Mouse (Mus musculus): ENCODE data around the gene Usp31.
A peak's percentile ranks its signal among the peaks of the same experiment; 100 is the strongest.

Usp31 gene

DNA sequence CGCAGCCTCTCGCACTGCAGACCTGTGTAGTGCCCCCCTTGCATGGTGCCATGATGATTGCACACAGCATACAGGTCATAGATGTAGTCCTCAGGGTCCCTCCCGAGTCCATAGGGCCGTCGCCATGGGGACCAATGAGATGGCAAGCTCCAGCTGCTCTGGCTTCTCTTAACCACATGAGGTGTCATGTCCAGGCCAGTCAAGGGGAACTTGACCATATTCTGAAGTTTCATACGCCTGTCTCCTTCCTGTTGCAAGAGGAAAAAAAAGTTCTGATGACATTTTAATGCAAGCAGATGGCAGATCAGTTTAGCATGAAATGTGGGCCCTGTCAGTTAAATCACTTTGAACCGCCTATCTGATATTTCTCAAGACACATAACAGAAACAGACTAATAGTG, 48.2 kb downstream of the Usp31 start:
- no peak for DNase-seq (ENCODE audit: low spot score)

DNA sequence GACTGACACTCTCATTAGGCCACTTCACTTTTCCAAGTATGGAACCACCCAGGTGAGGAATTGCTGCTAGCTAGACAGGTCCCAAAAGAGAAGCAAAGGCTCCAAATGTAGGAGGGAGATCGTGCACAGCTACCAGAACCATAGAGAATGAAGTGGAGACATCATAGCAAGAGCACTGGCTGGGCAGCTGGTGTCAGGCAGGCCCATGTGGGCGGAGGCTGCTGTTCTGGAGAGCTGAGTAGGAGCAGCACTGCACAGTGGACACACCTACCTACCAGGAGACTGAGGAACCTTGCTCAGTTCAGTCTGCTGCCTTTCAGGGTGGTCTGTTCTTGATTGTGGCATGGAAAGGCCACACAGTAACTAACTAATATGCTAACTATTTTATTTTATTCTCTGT, 52.4 kb downstream of the Usp31 start:
- DNase-seq (ENCODE audit: low spot score) = no peak

DNA sequence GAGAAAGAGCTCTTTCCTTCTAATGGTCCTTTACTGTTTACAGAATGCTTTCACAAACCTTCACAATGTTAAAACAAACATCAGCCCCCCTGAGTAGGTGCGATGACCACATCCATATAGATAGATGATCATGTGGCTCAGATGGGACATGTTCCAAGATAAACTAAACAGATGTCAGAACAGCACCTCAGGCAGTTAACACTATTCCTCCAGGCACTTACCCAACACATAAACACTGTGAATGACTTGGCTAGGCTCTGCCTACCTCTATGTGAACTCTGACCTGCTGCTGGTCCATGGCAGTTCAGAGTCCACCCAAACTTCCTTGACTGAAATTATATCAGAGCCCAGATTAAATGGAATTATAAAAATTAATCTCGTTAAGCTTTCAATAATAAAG, 54.4 kb downstream of the Usp31 start:
- no peak for DNase-seq (ENCODE audit: low spot score)

DNA sequence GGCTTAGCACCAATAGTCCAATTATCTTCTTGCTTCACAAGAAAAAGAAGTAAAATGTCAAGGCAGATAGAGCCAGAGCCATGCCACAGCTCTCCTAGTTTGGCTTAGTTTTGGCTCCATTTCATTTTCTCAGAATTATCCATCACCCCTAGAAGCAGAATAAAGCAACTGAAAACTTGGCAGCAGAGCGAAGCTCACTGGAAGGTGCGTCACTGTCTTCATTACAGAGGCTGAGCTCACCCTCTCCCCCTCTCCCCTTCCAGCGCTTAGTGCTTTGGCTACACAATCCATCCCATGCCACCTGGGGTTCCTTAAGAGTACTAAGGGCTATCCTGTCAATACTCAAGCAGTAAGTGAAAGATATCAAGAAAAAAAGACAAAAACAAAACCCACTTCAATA, 56.3 kb downstream of the Usp31 start:
- no peak for DNase-seq (ENCODE audit: low spot score)

DNA sequence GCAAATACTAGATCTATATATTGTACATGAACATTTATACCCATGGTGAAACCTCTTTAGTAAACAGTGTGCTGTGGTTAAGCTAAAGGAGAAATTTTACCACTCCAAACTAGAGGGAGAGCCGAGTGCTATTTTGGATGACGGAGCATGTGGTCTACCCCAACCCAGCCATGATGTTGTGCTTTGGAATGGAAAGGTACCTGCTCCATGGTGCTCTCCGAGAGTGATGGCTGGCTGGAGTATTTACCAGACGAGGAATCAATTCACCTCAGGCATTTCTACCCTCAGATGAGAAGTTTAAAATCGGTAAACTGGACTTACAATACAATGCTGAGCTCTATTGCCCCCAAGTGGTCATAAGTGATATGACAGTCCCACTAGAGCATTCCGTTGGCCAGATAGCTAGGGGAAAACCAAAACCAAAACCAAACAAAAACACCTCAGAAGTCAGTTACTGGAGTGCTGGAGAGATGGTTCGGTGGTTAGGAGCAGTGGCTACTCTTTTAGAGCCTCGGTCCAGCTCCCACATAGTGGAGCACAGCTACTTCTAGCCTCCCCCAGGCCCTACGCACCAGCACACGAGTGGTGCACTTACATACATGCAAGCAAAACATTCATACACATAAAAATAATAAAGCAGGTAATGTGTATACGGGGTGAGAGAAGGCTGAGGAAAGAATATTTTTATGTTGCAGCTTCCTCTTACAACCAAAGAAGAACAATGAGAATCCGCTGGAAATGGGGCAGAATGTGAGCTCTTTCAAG, 65.9 kb downstream of the Usp31 start:
- peak; percentile 78 for DNase-seq (ENCODE audit: low spot score)

DNA sequence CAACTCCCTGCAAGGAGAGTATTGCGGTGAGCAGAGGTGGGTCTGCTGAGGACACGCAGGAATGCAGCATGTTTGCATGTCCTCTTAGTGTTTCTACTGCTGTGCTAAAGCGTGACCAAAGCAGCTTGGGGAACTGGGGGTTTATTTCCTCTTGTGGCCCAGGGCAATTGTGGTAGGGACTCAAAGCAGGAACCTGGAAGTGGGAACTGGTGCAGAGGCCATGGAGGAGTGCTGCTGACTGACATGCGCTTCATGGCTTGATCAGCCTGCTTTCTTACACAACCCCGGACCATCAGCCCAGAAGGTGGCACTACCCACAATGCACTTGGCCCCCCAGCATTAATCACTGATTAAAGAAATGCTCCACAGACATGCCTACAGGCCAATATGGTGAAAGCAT, 70.3 kb downstream of the Usp31 start:
- no peak for DNase-seq (ENCODE audit: low spot score)

DNA sequence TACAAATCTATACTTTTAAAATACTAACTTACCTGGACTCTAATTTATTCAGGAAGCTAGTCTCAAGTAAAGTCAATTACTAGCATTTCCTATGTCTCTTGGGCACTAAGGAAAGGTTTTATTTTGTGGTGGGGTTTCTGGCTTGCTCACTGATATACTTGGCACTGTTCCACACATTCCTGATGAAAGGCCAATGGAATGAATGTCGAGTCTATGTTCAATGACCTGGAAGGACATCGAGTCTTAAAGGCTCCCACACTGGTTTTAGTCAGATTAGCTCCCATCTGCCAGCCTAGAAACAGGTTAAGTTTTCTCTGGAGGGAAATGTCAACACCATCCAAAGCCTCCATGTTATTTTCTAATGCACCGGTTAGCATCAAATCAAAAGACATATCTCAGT, 72.8 kb downstream of the Usp31 start:
- no peak for DNase-seq (ENCODE audit: low spot score)

DNA sequence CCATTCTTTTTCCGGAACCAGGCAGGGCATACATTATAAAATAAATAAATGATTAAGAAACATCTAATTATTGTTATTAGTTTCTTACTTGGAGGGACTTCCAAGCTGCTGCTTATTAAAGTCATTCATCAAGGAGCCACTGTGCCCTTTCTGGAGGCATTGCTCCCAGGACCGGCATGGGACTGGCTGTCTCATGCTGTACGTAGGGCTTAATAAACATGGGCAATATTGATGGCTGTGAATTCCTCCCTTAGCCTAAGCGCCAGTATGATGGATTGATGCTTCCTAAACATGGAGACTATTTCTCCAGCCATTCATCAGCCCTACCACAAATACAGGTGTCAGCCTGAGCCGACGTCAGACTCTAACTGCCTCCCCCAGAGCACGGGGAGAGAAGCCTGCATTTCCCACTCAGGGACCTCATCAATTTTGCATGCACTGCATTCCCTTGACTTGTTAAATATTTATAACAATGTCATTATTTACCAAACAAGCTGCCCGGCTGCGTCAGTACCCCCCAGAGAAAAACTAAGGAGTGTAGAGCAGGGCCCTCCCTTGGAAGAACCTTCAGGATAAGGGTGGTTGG, 84.1 kb downstream of the Usp31 start:
- no peak for DNase-seq (ENCODE audit: low spot score)

DNA sequence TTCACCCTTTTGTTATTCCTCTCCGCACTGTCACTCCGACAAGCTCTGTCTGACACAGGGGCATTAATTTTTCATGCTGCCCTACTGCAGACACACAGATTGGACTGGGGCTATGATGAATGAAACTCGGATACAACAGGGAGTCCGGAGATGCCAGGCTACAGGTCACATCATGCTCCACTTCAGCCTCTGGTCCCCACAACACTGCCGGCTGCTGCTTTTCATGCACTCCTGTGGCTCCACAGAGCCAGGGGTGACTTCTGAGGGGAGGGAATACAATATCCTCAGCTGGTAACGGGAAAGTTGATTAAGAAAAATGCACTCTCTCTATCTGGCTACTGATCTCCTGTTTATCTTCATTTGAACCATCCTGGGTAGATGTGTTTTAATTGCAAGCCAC, 84.6 kb downstream of the Usp31 start:
- no peak for DNase-seq (ENCODE audit: low spot score)

DNA sequence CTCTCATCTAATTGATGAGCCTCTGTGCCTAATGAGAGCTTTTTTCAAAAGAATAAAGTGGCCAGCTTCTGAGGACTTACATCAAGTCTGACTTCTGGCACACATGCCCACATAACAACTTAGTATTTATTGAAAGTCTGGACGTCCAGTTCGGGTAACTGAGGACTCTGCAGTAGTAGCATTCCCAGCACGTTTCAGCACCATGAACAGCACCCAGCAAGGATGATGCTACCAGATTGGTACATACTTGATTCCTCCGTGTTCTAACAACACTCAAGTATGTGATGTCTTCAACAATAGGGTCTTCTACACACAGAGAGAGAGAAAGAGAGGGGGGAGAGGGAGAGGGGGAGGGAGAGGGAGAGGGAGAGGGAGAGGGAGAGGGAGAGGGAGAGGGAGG, 105.4 kb downstream of the Usp31 start:
- no peak for DNase-seq (ENCODE audit: low spot score)

DNA sequence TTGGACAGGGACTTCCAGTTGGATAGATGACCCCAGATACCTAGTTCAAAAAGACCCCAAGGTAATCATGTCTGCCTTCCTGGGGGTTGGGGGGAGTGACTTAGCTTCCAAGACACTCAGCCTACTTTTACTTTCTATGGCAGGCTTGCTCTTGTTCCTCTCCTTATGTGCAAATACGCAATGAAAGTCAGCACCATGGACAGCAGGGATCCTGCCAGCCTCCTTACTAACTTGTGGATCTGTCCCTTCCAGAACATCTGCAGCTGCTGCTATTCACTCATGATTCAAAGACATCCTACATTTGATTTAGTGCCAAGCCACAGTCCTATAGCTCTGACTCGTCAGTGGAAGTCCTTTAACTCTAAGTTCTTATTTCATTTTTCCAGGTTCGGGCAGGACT, 110.7 kb downstream of the Usp31 start:
- no peak for DNase-seq (ENCODE audit: low spot score)

DNA sequence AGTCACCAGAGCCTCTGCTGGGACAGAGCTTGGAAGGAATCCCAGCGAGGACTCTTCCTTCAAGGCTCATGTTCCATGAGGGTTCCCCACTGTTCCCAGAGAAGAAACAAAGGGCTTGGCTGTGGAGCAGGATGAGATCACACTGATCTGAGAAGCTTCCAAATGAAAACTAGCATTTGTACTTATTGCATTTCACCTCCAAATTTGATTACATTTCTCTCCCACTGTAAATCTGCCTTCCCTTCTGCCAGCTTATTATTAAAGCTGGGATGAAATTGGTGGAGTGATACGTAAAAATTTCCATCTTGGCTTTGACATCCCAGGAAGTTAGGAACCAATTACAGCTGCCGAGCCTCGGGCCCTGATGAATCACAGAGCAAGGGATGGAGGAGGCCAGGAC, 111.6 kb downstream of the Usp31 start:
- DNase-seq (ENCODE audit: low spot score) = peak; percentile 37

DNA sequence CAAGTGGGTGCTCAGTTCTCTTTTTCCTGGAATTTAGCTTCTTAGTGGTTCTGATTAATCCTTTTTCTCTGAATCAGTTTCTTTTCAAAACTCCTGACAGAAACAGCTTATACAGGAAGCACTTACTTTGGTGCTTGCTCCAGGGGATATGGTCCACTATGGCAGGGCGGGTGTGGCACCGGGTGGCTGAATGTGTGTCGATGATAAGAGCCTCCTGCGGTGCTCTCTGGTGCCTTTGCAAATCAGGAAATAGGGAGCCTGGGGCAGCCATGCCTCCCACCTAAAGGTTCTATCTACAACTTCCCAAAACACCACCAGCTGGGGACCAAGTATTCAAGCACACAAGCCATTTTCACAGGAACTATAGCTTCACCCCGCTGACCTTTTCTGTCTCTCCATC, 112.0 kb downstream of the Usp31 start:
- no peak for DNase-seq (ENCODE audit: low spot score)

DNA sequence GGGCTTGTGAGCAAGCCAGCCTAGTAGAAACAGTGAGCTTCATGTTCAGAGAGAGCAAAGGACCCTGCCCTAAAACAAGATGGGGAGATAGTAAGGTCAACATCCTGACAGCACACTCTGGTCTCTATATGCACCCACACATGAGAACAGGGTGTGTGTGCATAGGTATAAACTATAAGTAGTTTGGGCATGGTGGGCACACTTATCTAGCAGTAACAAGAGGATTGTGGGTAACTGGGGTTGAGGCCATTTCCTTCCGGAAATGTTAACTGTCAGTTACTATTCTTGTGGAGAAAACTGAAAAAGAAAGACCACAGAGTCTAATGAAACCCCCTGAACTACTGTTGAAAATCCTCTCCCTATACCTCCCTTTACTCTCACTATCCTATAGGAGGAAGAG, 112.4 kb downstream of the Usp31 start:
- DNase-seq (ENCODE audit: low spot score) = no peak

All from layer of hippocampus, adult 11-12 months (tissue).